Mouse (Mus musculus): Measurements from ENCODE around the gene Abcc4. TPM values are rescaled to one million over a fixed set of nuclear protein-coding genes. Genes with fewer than 3 reads are reported as not detected.

Abcc4 gene
- polyA plus RNA-seq, 1 experiment = 0.96 TPM

DNA sequence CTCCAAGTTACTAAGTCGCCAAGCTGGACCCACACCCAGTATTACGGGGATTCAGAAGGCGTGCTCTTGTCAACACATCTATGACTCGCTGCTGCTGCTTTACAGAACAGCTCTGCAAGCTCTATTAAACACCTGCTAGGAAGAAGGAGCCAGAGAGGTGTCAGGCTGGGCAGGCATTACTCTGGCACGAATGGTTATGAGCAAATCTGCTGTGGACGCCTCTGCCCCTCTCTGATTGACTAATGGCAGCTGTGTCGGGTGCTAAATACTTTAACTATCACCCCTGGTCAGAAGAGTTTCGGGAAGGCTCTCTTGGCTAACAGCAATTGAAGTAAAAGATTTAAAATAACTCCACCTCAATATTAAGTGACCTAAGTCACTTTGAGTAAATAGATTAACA lies 142.4 kb downstream of the Abcc4 start:
- H3K27me3 ChIP-seq (ENCODE audit: control insufficient read depth, insufficient read depth, low read length) = no peaks in the 10 kb centered on the region
- no peak overlapping the region for H3K4me3 ChIP-seq (ENCODE audit: control insufficient read depth, low read depth, low read length)
- H3K4me1 ChIP-seq (ENCODE audit: control insufficient read depth, insufficient read depth, low read length) = no peaks in the 10 kb centered on the region
- H3K27ac ChIP-seq (ENCODE audit: control insufficient read depth, insufficient read depth, low read depth, low read length) = no peak overlapping the region
- TF ChIP-seq POLR2A (IDR thresholded peaks at IDR 0.05; ENCODE audit: control insufficient read depth, low read depth, low read length) (no peak), CTCF (IDR thresholded peaks at IDR 0.05; ENCODE audit: control insufficient read depth, insufficient read depth, insufficient replicate concordance, low read depth, low read length) (no peak)
- no peaks in the 10 kb centered on the region for H3K36me3 ChIP-seq (ENCODE audit: control insufficient read depth, insufficient read depth, low read length)

DNA sequence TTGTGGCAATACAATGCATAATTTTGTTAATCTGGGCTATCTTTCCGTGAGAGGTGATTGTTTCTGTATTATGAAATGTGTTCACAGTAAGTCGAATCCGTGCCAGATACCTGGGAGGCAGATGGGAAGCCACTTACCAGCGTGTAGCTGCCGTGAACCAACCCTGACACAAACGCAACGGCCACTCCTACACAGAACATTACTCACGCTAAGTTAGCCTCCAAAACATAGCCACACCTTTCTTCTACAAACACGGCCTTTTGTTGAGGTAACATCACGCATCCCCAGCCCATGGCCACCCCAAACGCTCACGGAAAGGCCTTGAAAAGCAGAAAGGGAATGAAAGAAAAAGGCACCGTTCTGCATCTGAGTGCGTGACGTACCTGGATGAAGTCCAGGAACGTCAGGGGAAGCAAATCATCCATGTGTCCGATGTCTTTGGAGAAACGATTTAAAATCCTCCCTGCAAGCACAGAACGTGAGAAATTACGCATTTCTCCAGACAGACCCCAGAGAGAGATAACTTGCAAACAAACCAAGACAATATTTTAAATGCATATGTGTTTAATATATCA lies 153.0 kb downstream of the Abcc4 start:
- Histone ChIP-seq H3K27ac (ENCODE audit: control insufficient read depth, insufficient read depth, low read depth, low read length) (no peak overlapping the region), H3K4me3 (ENCODE audit: control insufficient read depth, low read depth, low read length) (no peak overlapping the region), H3K27me3 (ENCODE audit: control insufficient read depth, insufficient read depth, low read length) (no peaks in the 10 kb centered on the region), H3K4me1 (ENCODE audit: control insufficient read depth, insufficient read depth, low read length) (peaks cover 5% of the 10 kb centered on the region), H3K36me3 (ENCODE audit: control insufficient read depth, insufficient read depth, low read length) (no peaks in the 10 kb centered on the region)
- no peak for TF ChIP-seq CTCF (IDR thresholded peaks at IDR 0.05; ENCODE audit: control insufficient read depth, insufficient read depth, insufficient replicate concordance, low read depth, low read length)

DNA sequence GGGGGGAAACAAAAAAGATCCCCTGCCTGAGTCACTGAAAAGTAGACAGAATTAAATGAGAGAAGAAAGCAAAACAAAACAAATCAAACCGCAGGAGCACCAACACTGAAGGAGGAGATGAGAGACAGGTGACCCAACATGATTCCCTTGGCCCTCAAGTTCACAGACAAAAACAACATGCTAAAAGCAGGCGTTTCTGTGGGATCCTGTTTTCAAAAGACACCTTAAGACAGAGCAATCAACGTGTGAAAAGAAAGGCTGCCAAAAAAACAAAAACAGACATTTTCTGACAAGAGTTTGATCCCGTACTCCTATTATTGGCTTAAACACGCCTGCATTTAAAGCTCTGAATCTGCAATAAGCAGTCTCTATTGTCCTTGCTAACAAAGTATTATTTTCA lies 153.6 kb downstream of the Abcc4 start:
- peaks cover 5% of the 10 kb centered on the region for H3K4me1 ChIP-seq (ENCODE audit: control insufficient read depth, insufficient read depth, low read length)
- H3K4me3 ChIP-seq (ENCODE audit: control insufficient read depth, low read depth, low read length) = no peak overlapping the region
- H3K27me3 ChIP-seq (ENCODE audit: control insufficient read depth, insufficient read depth, low read length) = no peaks in the 10 kb centered on the region
- H3K36me3 ChIP-seq (ENCODE audit: control insufficient read depth, insufficient read depth, low read length) = no peaks in the 10 kb centered on the region
- no peak overlapping the region for H3K27ac ChIP-seq (ENCODE audit: control insufficient read depth, insufficient read depth, low read depth, low read length)
- TF ChIP-seq CTCF (IDR thresholded peaks at IDR 0.05; ENCODE audit: control insufficient read depth, insufficient read depth, insufficient replicate concordance, low read depth, low read length) = no peak
- TF ChIP-seq POLR2A (IDR thresholded peaks at IDR 0.05; ENCODE audit: control insufficient read depth, low read depth, low read length) = no peak

DNA sequence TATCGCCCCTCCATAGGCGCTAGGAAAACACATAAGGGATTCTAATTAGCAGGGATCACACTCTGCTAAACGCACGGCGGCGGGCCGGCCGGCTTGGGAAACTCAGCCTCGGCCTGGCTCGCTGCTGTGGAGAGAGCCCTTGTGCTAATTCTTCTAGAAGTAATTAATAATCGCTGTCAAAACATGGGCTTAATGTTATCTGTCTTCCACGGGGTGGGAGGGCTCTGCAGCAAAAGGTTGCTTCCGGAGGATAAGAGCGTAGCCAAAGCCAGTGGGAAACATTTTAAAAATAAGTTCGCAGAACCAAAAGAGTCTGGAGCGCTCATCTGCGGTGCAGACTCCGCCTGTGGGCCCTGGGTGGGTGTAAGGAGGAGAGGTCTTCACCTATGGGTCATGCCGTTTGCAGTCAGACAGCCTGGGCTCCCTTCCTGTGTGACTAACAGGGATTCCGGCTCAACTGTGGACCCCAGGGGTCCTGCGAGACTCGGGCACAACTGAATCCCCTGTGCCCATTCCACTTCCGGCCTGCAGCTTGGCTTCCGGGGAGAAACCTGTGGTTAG lies 154.2 kb downstream of the Abcc4 start:
- H3K27ac ChIP-seq (ENCODE audit: control insufficient read depth, insufficient read depth, low read depth, low read length) = peak overlapping the region; percentile 64
- TF ChIP-seq CTCF (IDR thresholded peaks at IDR 0.05; ENCODE audit: control insufficient read depth, insufficient read depth, insufficient replicate concordance, low read depth, low read length) (no peak), POLR2A (IDR thresholded peaks at IDR 0.05; ENCODE audit: control insufficient read depth, low read depth, low read length) (no peak)
- H3K4me1 ChIP-seq (ENCODE audit: control insufficient read depth, insufficient read depth, low read length) = peaks cover 5% of the 10 kb centered on the region
- peak overlapping the region; percentile 78 for H3K4me3 ChIP-seq (ENCODE audit: control insufficient read depth, low read depth, low read length)
- H3K36me3 ChIP-seq (ENCODE audit: control insufficient read depth, insufficient read depth, low read length) = no peaks in the 10 kb centered on the region
- no peaks in the 10 kb centered on the region for H3K27me3 ChIP-seq (ENCODE audit: control insufficient read depth, insufficient read depth, low read length)

DNA sequence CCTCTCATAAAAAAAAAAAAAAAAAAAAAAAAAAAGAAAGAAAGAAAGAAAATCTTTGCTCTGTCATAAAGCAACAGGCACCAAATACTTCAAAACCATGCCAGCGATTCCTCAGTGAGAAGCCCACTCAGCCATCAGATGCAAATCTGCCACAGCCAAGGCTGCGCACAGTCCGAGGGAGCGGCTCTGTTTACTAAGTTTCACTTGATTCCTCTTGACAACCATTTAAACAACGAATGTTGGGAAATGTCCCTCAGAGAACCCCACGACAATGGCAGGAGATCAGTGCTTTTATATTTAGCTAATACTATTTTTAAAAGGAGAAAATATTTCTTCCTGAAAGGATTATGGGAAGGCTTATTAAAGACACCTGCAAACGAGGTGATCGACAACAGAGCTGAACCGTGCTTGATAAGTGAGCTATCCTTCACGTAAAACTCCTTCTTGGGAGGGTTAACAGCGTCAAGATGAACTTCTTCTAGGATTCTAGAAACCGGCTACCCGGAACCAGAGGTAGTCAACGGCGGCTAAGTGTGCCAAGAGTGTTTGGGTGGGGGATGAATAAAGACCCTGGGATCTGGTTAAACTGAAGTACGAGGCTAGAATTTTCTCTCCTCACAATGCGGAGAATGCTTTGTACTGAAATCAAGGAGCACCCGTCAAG lies 154.8 kb downstream of the Abcc4 start:
- Histone ChIP-seq H3K36me3 (ENCODE audit: control insufficient read depth, insufficient read depth, low read length) (no peaks in the 10 kb centered on the region), H3K27me3 (ENCODE audit: control insufficient read depth, insufficient read depth, low read length) (no peaks in the 10 kb centered on the region), H3K4me1 (ENCODE audit: control insufficient read depth, insufficient read depth, low read length) (peaks cover 5% of the 10 kb centered on the region), H3K27ac (ENCODE audit: control insufficient read depth, insufficient read depth, low read depth, low read length) (peak overlapping the region; percentile 64), H3K4me3 (ENCODE audit: control insufficient read depth, low read depth, low read length) (peak overlapping the region; percentile 78)
- TF ChIP-seq CTCF (IDR thresholded peaks at IDR 0.05; ENCODE audit: control insufficient read depth, insufficient read depth, insufficient replicate concordance, low read depth, low read length) = no peak
- no peak for TF ChIP-seq POLR2A (IDR thresholded peaks at IDR 0.05; ENCODE audit: control insufficient read depth, low read depth, low read length)

DNA sequence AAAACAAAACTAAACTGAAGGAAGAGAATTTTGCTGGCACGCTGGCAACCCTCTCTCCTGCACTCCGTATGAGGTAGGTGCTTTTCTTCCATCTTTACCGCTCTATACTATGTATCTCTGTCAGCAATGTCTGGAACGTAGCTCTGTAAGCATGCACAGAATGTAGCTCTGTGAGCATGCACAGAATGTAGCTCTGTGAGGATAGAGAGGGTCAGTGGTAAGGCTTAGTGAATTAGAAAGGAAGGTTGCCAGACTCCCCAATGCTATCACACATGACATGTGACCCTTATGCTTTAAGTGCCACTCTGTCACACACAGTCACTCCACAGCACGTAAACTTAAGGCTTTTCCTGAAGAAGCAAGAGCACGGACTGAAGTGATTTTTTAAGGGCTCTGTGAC lies 161.5 kb downstream of the Abcc4 start:
- no peak for TF ChIP-seq CTCF (IDR thresholded peaks at IDR 0.05; ENCODE audit: control insufficient read depth, insufficient read depth, insufficient replicate concordance, low read depth, low read length)
- TF ChIP-seq POLR2A (IDR thresholded peaks at IDR 0.05; ENCODE audit: control insufficient read depth, low read depth, low read length) = no peak
- no peaks in the 10 kb centered on the region for H3K27me3 ChIP-seq (ENCODE audit: control insufficient read depth, insufficient read depth, low read length)
- no peaks in the 10 kb centered on the region for H3K4me1 ChIP-seq (ENCODE audit: control insufficient read depth, insufficient read depth, low read length)
- no peaks in the 10 kb centered on the region for H3K36me3 ChIP-seq (ENCODE audit: control insufficient read depth, insufficient read depth, low read length)
- H3K27ac ChIP-seq (ENCODE audit: control insufficient read depth, insufficient read depth, low read depth, low read length) = no peak overlapping the region
- H3K4me3 ChIP-seq (ENCODE audit: control insufficient read depth, low read depth, low read length) = no peak overlapping the region

DNA sequence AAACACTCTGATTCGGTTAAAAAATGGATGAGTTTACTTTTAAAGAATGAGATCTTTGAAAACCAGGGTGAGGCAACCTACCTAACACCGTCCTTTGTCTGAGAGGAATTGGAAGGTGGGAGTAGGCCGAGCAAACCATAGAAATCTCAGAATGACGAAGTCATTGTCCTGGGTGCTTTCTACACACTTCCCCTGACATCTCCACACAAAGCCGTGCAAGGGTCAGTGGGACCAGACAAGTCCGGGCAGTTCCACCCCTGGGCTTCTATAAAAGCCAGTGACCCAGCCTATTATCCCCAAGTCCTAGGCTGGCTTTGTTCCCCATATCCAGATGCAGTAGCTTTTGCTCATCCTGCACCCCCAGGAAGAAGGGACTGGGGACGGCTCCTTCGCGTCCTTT lies 163.1 kb downstream of the Abcc4 start:
- H3K27ac ChIP-seq (ENCODE audit: control insufficient read depth, insufficient read depth, low read depth, low read length) = no peak overlapping the region

More for the DNA sequence above, 163.1 kb downstream of the Abcc4 start:
- Histone ChIP-seq H3K4me1 (ENCODE audit: control insufficient read depth, insufficient read depth, low read length) (no peaks in the 10 kb centered on the region), H3K36me3 (ENCODE audit: control insufficient read depth, insufficient read depth, low read length) (no peaks in the 10 kb centered on the region), H3K4me3 (ENCODE audit: control insufficient read depth, low read depth, low read length) (no peak overlapping the region), H3K27me3 (ENCODE audit: control insufficient read depth, insufficient read depth, low read length) (no peaks in the 10 kb centered on the region)
- no peak for TF ChIP-seq CTCF (IDR thresholded peaks at IDR 0.05; ENCODE audit: control insufficient read depth, insufficient read depth, insufficient replicate concordance, low read depth, low read length)
- no peak for TF ChIP-seq POLR2A (IDR thresholded peaks at IDR 0.05; ENCODE audit: control insufficient read depth, low read depth, low read length)

All from testis, adult 2 months (tissue).